Mouse (Mus musculus): ENCODE results near the gene Apopt1. TPM values are rescaled to one million over a fixed set of nuclear protein-coding genes. Genes with fewer than 3 reads are reported as not detected.

Apopt1 gene
- 48.4 and 51.2 TPM in 2 replicates for polyA plus RNA-seq (2015; fragmentation: Nextera tagmentation; extraction: Ambion mirVana)

GRCm38 (mm10) chr12:111713004-111713651, at the start of gene Apopt1, which contains the start of gene Bag5:
Gene Apopt1 (plus strand): TSS chr12:111713261.
Gene Bag5 (minus strand): TSS chr12:111713257.
- peak within 1 kb of the TSS; percentile 100 for H3K4me3 ChIP-seq
- no peaks in the 10 kb centered on the region for H3K27me3 ChIP-seq
- peak within 1 kb of the TSS; percentile 100 for H3K9ac ChIP-seq
- H3K36me3 ChIP-seq: peaks cover 38% of the 10 kb centered on the region
- peak within 1 kb of the TSS; percentile 63 for H3K4me2 ChIP-seq
- peak; percentile 92 for ATAC-seq (ENCODE audit: insufficient number of reproducible peaks, low FRiP score, low TSS enrichment, low read depth)
- WGBS: under 1% methylated on average over 65 of the region's 86 CpGs
- H3K9me3 ChIP-seq: no peaks in the 10 kb centered on the region
- H3K4me1 ChIP-seq: peaks cover 23% of the 10 kb centered on the region
- peak within 1 kb of the TSS; percentile 90 for H3K27ac ChIP-seq

- 40% methylated on average over 6 of the region's 6 CpGs for WGBS
- Histone ChIP-seq H3K4me3 (no peak overlapping the region), H3K27ac (peak overlapping the region; percentile 50), H3K36me3 (peaks cover 14% of the 10 kb centered on the region; the same call in 1 of the 2 replicates), H3K9ac (no peak overlapping the region), H3K9me3 (no peaks in the 10 kb centered on the region), H3K4me2 (no peak overlapping the region), H3K4me1 (peaks cover 32% of the 10 kb centered on the region), H3K27me3 (no peaks in the 10 kb centered on the region)
- ATAC-seq (ENCODE audit: insufficient number of reproducible peaks, low FRiP score, low TSS enrichment, low read depth): 0 out of 2 replicates have a peak, but pooled peaks have one; percentile 37
These were observed 48.9 kb upstream of the Apopt1 start for GRCm38 (mm10) chr12:111664144-111664634.

DNA sequence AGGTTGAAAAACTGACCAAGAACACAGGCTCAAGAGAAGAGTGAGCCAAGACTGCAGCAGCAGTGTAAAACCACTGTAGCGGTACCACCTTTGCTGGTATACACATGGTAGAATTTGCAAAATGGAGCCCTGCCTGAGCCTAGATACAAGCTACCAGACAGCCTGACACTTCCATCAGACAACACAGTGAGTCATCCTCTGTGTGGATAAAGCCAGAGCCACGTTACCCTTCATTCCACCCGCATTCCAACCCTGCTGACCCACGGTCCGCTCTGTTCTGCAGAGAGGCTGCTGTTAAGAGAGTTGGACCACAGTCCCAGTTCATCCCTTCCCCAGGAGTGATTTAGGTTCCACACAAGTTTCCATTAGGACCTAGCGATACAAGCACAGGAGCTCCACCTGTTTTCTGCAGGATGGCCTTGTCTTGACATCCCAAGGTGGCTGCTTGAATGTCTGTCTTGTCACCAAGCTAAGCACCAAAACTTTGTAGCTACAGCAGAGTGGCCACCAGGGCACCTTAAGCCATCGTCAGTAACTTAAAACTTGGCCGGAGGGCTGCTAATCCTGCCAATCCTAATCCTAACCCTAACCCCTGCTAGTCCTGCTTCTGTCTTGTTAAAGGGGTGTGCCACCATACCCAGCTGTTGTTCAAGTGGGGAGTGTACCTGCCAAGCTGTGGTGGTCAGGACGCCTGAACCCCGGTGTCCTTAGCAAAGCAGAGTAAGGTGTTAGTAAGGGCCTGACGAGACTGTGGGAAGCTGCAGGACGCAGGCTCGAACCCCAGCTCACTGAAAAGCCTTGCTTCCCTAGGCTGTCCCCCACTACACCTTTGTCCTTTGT, 47.8 kb upstream of the Apopt1 start:
- WGBS: 79% methylated on average over 13 of the region's 13 CpGs
- H3K4me1 ChIP-seq: peaks cover 41% of the 10 kb centered on the region
- no peaks in the 10 kb centered on the region for H3K9me3 ChIP-seq
- H3K36me3 ChIP-seq: peaks cover 9% of the 10 kb centered on the region; the same call in 1 of the 2 replicates
- H3K9ac ChIP-seq: no peak overlapping the region
- H3K27me3 ChIP-seq: peaks cover 9% of the 10 kb centered on the region
- H3K4me2 ChIP-seq: no peak overlapping the region
- H3K4me3 ChIP-seq: no peak overlapping the region
- ATAC-seq (ENCODE audit: insufficient number of reproducible peaks, low FRiP score, low TSS enrichment, low read depth): no peak
- no peak overlapping the region for H3K27ac ChIP-seq

DNA sequence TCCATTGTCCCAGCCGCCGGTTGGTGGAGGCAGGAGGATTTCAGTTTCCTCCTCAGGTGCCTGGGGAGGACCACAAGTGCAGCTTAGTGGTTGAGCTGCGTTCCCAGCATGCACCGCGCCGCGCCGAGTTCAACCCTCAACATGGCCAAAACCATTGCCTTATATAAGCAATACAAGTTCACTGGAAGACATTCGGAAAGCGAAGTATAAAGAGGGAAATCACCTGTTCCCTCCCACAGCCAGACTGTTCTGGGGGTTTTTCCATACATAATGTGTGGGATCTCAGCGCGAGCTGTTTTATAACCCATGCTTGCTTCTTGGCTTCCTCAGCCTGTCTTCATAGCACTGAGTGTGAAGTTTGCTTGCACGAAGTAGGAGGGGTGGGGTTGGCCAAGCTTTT, 46.7 kb upstream of the Apopt1 start:
- no peak overlapping the region for H3K4me2 ChIP-seq
- no peak overlapping the region for H3K4me3 ChIP-seq
- H3K9ac ChIP-seq: no peak overlapping the region
- H3K27me3 ChIP-seq: peaks cover 20% of the 10 kb centered on the region
- H3K9me3 ChIP-seq: no peaks in the 10 kb centered on the region
- ATAC-seq (ENCODE audit: insufficient number of reproducible peaks, low FRiP score, low TSS enrichment, low read depth): no peak
- peaks cover 52% of the 10 kb centered on the region for H3K4me1 ChIP-seq
- H3K36me3 ChIP-seq: no peaks in the 10 kb centered on the region
- whole genome bisulfite sequencing: 69% methylated on average over 13 of the region's 13 CpGs
- no peak overlapping the region for H3K27ac ChIP-seq

- no peak overlapping the region for H3K4me3 ChIP-seq
- ATAC-seq (ENCODE audit: insufficient number of reproducible peaks, low FRiP score, low TSS enrichment, low read depth): no peak
- H3K9ac ChIP-seq: no peak overlapping the region
- peaks cover 30% of the 10 kb centered on the region for H3K27me3 ChIP-seq
- H3K36me3 ChIP-seq: no peaks in the 10 kb centered on the region
- H3K27ac ChIP-seq: no peak overlapping the region
- peaks cover 62% of the 10 kb centered on the region for H3K4me1 ChIP-seq
- H3K9me3 ChIP-seq: no peaks in the 10 kb centered on the region
- WGBS: 93% methylated on average over 5 of the region's 5 CpGs
- H3K4me2 ChIP-seq: no peak overlapping the region
These were observed 45.6 kb upstream of the Apopt1 start for GRCm38 (mm10) chr12:111667421-111667820.

GRCm38 (mm10) chr12:111668457-111668912, 44.6 kb upstream of the Apopt1 start:
- WGBS: 1% methylated on average over 8 of the region's 8 CpGs
- peak; percentile 52 for ATAC-seq (ENCODE audit: insufficient number of reproducible peaks, low FRiP score, low TSS enrichment, low read depth)
- Histone ChIP-seq H3K9ac (peak overlapping the region; percentile 28; the same call in 1 of the 2 replicates), H3K36me3 (no peaks in the 10 kb centered on the region), H3K9me3 (no peaks in the 10 kb centered on the region), H3K27me3 (peaks cover 41% of the 10 kb centered on the region), H3K27ac (peak overlapping the region; percentile 93), H3K4me3 (peak overlapping the region; percentile 26), H3K4me1 (peaks cover 66% of the 10 kb centered on the region), H3K4me2 (peak overlapping the region; percentile 55)

- no peaks in the 10 kb centered on the region for H3K9me3 ChIP-seq
- peaks cover 59% of the 10 kb centered on the region for H3K4me1 ChIP-seq
- H3K4me3 ChIP-seq: peak overlapping the region; percentile 26; the same call in 1 of the 2 replicates
- 71% methylated on average over 23 of the region's 23 CpGs for WGBS
- no peak overlapping the region for H3K9ac ChIP-seq
- H3K36me3 ChIP-seq: no peaks in the 10 kb centered on the region
- peaks cover 48% of the 10 kb centered on the region for H3K27me3 ChIP-seq
- H3K4me2 ChIP-seq: peak overlapping the region; percentile 55
- peak overlapping the region; percentile 93 for H3K27ac ChIP-seq
- no peak for ATAC-seq (ENCODE audit: insufficient number of reproducible peaks, low FRiP score, low TSS enrichment, low read depth)
These were observed 43.9 kb upstream of the Apopt1 start for GRCm38 (mm10) chr12:111669000-111669788.

DNA sequence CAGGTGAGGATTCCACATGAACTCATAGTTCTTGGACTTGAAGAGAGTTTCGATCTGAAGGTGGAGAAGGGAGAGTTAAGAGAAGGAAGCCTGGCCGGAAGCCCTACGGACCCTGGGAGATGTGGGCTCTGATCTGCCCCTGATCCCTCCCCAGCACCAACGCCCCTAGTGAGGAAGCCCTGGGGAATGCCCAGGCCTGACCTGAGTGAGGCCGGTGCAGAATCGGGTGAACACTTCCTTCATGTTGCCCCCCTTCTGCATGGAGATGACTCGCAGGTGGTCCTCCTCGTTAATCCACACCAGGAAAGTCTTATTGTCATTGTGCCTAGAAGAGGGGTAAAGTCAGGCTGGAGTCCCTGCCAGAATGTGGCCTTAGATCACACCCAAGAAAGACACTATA, 43.1 kb upstream of the Apopt1 start:
- H3K4me2 ChIP-seq: 0 out of 2 replicates have a peak overlapping the region, but pooled peaks have one; percentile 5

DNA sequence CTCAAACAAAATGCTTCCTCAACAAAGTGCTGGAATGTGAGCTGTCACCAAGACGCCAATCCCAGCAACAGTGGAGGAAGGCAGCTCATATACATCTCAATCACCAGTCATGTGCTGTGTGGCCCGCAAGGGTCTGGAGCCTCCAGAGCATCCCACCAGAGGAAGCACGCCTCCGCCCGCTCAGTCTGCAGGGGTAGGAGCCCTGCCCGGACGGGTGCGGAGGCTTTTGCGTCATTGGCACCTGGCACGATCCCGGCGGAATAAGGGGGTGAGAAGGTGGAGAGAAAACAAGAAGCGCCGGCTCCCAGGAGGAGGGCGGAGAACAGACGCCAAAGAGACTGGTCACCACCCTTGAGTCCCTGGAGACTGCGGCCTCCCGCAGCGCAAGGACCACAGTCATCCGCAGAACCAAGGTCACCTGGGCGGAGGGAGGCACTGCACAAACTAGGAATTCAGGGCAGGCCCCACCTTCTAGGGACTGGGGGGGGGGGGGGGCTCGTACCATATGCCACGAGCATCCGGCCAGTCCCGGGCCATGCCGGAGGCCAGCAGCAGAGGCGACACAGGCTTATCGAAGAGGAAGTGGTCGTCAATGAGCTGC, 42.6 kb upstream of the Apopt1 start:
- ATAC-seq (ENCODE audit: insufficient number of reproducible peaks, low FRiP score, low TSS enrichment, low read depth): no peak
- peaks cover 58% of the 10 kb centered on the region for H3K4me1 ChIP-seq
- WGBS: 9% methylated on average over 29 of the region's 29 CpGs

More for the DNA sequence above, 43.1 kb upstream of the Apopt1 start:
- H3K36me3 ChIP-seq: no peaks in the 10 kb centered on the region
- H3K27ac ChIP-seq: no peak overlapping the region
- H3K4me1 ChIP-seq: peaks cover 59% of the 10 kb centered on the region
- peaks cover 51% of the 10 kb centered on the region for H3K27me3 ChIP-seq
- H3K9me3 ChIP-seq: no peaks in the 10 kb centered on the region
- H3K4me3 ChIP-seq: no peak overlapping the region; the same call in 1 of the 2 replicates
- no peak for ATAC-seq (ENCODE audit: insufficient number of reproducible peaks, low FRiP score, low TSS enrichment, low read depth)
- WGBS: 58% methylated on average over 8 of the region's 8 CpGs
- H3K9ac ChIP-seq: no peak overlapping the region

GRCm38 (mm10) chr12:111670976-111671375, 42.1 kb upstream of the Apopt1 start:
- H3K9me3 ChIP-seq: no peaks in the 10 kb centered on the region
- peak overlapping the region; percentile 50 for H3K9ac ChIP-seq
- peak overlapping the region; percentile 98 for H3K4me2 ChIP-seq
- under 1% methylated on average over 35 of the region's 35 CpGs for WGBS
- peaks cover 53% of the 10 kb centered on the region for H3K4me1 ChIP-seq
- no peaks in the 10 kb centered on the region for H3K36me3 ChIP-seq
- H3K27ac ChIP-seq: no peak overlapping the region
- peaks cover 52% of the 10 kb centered on the region for H3K27me3 ChIP-seq
- H3K4me3 ChIP-seq: peak overlapping the region; percentile 54
- no peak for ATAC-seq (ENCODE audit: insufficient number of reproducible peaks, low FRiP score, low TSS enrichment, low read depth)

More for the DNA sequence above, 42.6 kb upstream of the Apopt1 start:
- Histone ChIP-seq H3K36me3 (no peaks in the 10 kb centered on the region), H3K4me2 (peak overlapping the region; percentile 98), H3K27me3 (peaks cover 51% of the 10 kb centered on the region), H3K9me3 (no peaks in the 10 kb centered on the region), H3K4me3 (peak overlapping the region; percentile 54), H3K27ac (no peak overlapping the region), H3K9ac (no peak overlapping the region; the same call in 1 of the 2 replicates)

Data from limb, embryonic 15.5 days (tissue).